Mouse (Mus musculus) central nervous system, embryonic 14 days (tissue): Measurements from ENCODE around the gene Olfr1097. TPM values are rescaled to one million over a fixed set of nuclear protein-coding genes. Genes with fewer than 3 reads are reported as not detected.

Experiments used
- polyA plus RNA-seq: library from polyadenylated mRNA; depleted of rRNA; stranded (reverse); fragments of >200 nt; gene quantifications from 2 replicates; pipeline ENCODE4 v1.2.3, GENCODE M21; 2012; rRNA removed

Gene Olfr1097
- polyA plus RNA-seq = not detected in 2 replicates

DNA sequence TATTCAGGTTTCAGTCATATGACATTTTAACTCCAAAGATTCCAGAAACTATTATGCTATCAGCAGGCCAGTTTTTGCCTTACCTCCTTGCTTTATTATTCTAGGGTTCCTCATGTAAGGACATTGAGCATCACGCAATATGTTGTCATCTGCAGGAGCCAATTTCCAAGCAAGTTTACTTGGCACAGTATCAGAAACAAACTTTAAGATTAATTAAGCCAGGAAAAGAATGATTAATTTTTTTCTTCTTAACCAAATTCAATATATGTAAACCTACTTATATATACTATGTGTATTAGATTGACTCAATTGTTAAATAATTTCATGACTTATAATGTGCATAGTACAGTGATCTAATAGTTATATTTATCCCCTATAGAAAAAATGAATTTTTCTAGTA lies at the start of gene Olfr1097:
Gene Olfr1097, minus strand, starts transcription at position 101 of the 400 bp plus-strand sequence.

DNA sequence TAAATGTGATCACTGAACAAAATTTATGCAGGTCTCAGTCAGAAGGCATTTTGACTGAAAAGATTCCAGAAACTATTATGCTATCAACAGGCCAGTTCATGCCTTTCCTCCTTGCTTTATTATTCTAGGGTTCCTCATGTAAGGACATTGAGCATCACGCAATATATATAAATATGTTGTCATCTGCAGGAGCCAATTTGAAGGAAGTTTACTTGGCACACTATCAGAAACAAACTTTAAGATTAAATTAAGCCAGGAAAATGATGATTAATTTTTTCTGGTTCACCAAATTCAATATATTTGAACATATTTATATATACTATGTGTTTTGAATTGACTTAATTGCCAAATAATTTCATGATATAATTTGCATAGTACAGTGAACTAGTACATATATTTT lies 32.4 kb upstream of the Olfr1097 start, which contains the start of gene Olfr1098:
Gene Olfr1098, minus strand, starts transcription at position 101 of the 400 bp plus-strand sequence.

DNA sequence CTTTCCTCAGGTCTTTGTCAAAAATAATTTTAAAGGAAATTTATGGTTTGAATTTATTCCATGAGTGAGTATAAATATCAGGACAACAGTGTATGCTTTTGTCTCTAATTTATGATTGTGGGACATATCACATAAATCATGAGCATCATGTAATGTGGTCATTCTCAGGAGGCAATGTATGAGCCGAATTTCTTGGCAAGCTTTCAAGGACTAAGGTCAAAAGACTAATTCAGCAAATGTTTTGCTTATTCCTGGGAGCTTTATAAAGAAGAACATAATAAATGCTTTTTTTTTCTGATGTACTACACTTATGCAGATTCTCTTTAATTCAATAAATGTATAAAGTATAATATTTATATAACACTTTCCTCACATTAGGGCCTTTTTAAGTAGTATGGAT lies 17.3 kb downstream of the Olfr1097 start, which contains the start of gene Gm13723:
Gene Gm13723, minus strand, starts transcription at position 101 of the 400 bp plus-strand sequence.

DNA sequence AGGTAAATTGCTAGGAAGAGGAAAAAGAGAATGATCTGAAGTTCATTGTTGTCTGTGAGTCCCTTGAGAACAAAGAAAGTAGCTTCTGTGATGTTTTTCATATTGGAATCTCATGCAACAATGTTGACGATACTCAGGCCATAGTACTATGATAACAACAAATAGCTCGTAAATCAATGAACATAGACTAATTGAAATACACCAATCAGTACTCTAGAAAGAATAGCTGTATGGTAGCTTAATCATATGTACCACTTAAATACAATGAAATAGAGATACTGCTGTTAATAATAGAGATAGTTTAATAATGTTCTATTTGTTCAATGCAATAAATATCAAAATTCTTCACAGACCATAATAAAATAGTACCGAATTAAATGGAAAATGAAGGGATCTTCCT lies 40.4 kb downstream of the Olfr1097 start, which contains the start of gene Olfr1095:
Gene Olfr1095, minus strand, starts transcription at position 101 of the 400 bp plus-strand sequence.

Other genes starting within 250 kb of the Olfr1097 start
- gene Olfr1085, start 230.2 kb downstream of the Olfr1097 start, polyA plus RNA-seq = not detected in 2 replicates
- not detected in 2 replicates for gene Olfr1086, start 212.1 kb downstream of the Olfr1097 start, polyA plus RNA-seq
- gene Olfr1087, start 193.8 kb downstream of the Olfr1097 start, polyA plus RNA-seq = not detected in 2 replicates
- gene Olfr1089, start 158.5 kb downstream of the Olfr1097 start, polyA plus RNA-seq = not detected in 2 replicates
- gene Olfr1090, start 133.2 kb downstream of the Olfr1097 start, polyA plus RNA-seq = not detected in 2 replicates
- not detected in 2 replicates for gene Olfr1093, start 109.7 kb downstream of the Olfr1097 start, polyA plus RNA-seq
- not detected in 2 replicates for gene Olfr141, start 82.2 kb downstream of the Olfr1097 start, polyA plus RNA-seq
- not detected in 2 replicates for gene Olfr1094, start 67.6 kb downstream of the Olfr1097 start, polyA plus RNA-seq
- not detected in 2 replicates for gene Olfr1095, start 40.5 kb downstream of the Olfr1097 start, polyA plus RNA-seq
- not detected in 2 replicates for gene Gm13723, start 17.4 kb downstream of the Olfr1097 start, polyA plus RNA-seq
- gene Olfr1098, start 32.3 kb upstream of the Olfr1097 start, polyA plus RNA-seq = not detected in 2 replicates
- gene Olfr1099, start 68.5 kb upstream of the Olfr1097 start, polyA plus RNA-seq = not detected in 2 replicates
- gene Olfr1100, start 87.7 kb upstream of the Olfr1097 start, polyA plus RNA-seq = not detected in 2 replicates
- not detected in 2 replicates for gene Olfr1101, start 99.0 kb upstream of the Olfr1097 start, polyA plus RNA-seq
- not detected in 2 replicates for gene Olfr1102, start 106.2 kb upstream of the Olfr1097 start, polyA plus RNA-seq
- gene Olfr1104, start 134.9 kb upstream of the Olfr1097 start, polyA plus RNA-seq = not detected in 2 replicates
- not detected in 2 replicates for gene Olfr1105, start 144.3 kb upstream of the Olfr1097 start, polyA plus RNA-seq
- gene Olfr1106, start 160.1 kb upstream of the Olfr1097 start, polyA plus RNA-seq = not detected in 2 replicates
- not detected in 2 replicates for gene Olfr1107, start 183.6 kb upstream of the Olfr1097 start, polyA plus RNA-seq
- not detected in 2 replicates for gene Olfr1109, start 203.8 kb upstream of the Olfr1097 start, polyA plus RNA-seq
- gene Olfr259, start 222.4 kb upstream of the Olfr1097 start, polyA plus RNA-seq = not detected in 2 replicates
- gene Olfr1110, start 248.1 kb upstream of the Olfr1097 start, polyA plus RNA-seq = not detected in 2 replicates